Mouse (Mus musculus): ENCODE data around the gene Mettl15. TPM values are rescaled to one million over a fixed set of nuclear protein-coding genes. Genes with fewer than 3 reads are reported as not detected.
"Not testable (repeated sequence)": the region's sequence is repeated elsewhere in the genome, so short reads cannot be mapped to it uniquely, and the experiment has no call there.

The Mettl15 gene
- polyA plus RNA-seq, 1 experiment from 2014 or later: 12.1 TPM

DNA sequence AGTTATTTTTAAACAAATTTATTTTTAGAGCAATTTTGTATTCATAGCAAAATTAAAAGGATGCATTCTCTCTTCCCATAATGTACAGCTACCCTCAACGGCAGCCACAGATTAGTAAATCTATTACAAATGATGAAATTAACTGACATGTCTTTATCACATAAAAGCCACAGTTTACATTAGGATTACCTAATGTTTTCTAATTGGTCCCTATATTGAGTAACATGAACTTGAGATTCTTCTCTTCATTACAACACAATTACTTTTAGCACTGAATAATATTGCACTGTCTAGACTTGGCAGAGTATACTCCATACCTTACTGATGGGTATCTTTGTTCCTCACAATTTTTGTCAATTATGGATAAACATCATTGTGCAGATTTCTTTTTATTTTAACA, 17.8 kb downstream of the Mettl15 start:
- Histone ChIP-seq H3K36me3 (ENCODE audit: poor library complexity, severe bottlenecking) (no peaks in the 10 kb centered on the region), H3K9ac (no peak overlapping the region), H3K9me3 (replicated peaks) (no peaks in the 10 kb centered on the region), H3K4me3 (no peak overlapping the region), H3K4me2 (no peak overlapping the region), H3K27me3 (no peaks in the 10 kb centered on the region), H3K27ac (no peak overlapping the region), H3K4me1 (no peaks in the 10 kb centered on the region)
- 80% methylated on average over 1 of the region's 1 CpGs for WGBS
- no peak for ATAC-seq

DNA sequence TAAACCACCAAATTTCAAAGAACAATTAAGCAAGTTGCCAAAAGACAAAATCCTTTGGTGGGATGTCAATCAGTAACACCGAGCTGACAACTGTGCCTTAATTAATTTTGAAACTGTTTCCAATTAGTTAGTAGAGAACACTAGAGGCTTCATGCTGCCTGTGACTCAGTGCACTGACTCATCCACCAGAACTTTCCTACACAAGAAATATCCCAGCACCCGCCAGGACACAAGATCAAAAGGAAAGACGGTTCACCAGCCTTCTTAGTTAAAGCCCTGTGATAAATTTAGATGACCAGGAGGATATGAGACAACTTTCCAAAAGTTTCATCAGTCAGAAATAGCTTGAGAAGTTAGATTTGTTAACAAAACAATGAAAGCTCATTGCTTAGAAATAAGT, 38.6 kb downstream of the Mettl15 start:
- WGBS: 36% methylated on average over 3 of the region's 3 CpGs
- Histone ChIP-seq H3K27ac (no peak overlapping the region), H3K36me3 (ENCODE audit: poor library complexity, severe bottlenecking) (no peaks in the 10 kb centered on the region), H3K9me3 (replicated peaks) (no peaks in the 10 kb centered on the region), H3K4me2 (no peak overlapping the region), H3K4me3 (no peak overlapping the region), H3K4me1 (no peaks in the 10 kb centered on the region), H3K9ac (no peak overlapping the region), H3K27me3 (no peaks in the 10 kb centered on the region)
- ATAC-seq: no peak

DNA sequence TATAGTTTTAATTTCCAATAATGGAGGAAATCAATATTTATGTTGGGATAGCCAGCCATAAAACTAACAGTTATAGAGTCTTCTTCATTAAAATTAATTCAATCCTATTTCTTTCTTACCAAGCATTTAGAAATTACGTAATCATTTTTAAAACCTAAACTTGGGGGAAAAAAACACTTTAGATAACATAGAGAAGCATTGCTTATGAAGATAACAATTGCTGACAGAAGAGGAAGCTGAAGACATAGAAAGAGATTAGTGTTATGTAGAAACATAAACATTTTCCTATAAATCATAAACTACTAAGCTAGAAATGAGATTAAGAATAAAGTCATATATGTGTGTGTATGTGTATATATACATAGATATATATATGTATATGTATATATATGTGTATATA, 44.8 kb downstream of the Mettl15 start:
- H3K36me3 ChIP-seq (ENCODE audit: poor library complexity, severe bottlenecking): no peaks in the 10 kb centered on the region
- no peak for ATAC-seq
- no peak overlapping the region for H3K27ac ChIP-seq
- H3K4me2 ChIP-seq: no peak overlapping the region
- H3K9ac ChIP-seq: no peak overlapping the region
- no peaks in the 10 kb centered on the region for H3K27me3 ChIP-seq
- no peaks in the 10 kb centered on the region for H3K9me3 ChIP-seq (replicated peaks)
- H3K4me3 ChIP-seq: no peak overlapping the region
- 93% methylated on average over 1 of the region's 1 CpGs for WGBS
- H3K4me1 ChIP-seq: no peaks in the 10 kb centered on the region

DNA sequence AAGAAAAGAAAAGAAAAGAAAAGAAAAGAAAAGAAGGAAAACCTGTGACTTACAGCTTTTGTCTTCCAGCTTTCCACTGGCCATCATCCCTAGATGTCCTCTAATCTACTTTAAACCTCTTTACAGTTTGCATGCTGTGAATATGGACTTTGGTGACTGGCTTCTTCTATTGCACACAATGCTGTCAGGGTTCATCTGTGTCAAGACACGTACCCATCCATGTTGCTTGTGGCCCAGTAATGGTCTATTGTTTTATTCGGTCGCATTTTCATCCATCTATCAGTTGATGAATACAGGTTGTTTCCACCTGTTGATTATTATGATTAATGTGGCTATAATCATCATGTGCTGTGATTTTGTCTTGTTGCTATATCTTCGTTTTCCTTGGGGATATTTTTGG, 46.7 kb downstream of the Mettl15 start:
- H3K4me1 ChIP-seq: no peaks in the 10 kb centered on the region
- no peak overlapping the region for H3K27ac ChIP-seq
- 86% methylated on average over 4 of the region's 4 CpGs for WGBS
- H3K9me3 ChIP-seq (replicated peaks): no peaks in the 10 kb centered on the region
- H3K27me3 ChIP-seq: no peaks in the 10 kb centered on the region
- no peaks in the 10 kb centered on the region for H3K36me3 ChIP-seq (ENCODE audit: poor library complexity, severe bottlenecking)
- H3K9ac ChIP-seq: no peak overlapping the region
- no peak for ATAC-seq
- H3K4me2 ChIP-seq: no peak overlapping the region
- no peak overlapping the region for H3K4me3 ChIP-seq

DNA sequence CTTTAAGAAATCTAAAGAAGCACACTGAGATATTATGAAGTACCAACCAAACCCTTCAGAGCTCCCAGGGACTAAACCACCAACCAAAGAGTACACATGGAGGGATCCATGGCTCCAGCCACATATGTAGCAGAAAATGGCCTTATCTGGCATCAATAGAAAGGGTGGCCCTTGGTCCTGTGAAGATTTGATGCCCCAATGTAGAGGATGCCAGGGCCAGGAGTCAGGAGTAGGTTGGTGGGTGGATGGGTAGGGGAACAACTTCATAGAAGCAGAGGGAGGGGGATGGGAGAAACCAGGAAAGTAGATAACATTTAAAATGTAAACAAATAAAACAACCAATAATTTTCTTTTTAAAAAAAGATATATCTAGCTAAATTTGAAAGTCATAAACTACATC, 50.1 kb downstream of the Mettl15 start:
- no peak overlapping the region for H3K4me2 ChIP-seq
- no peak overlapping the region for H3K27ac ChIP-seq
- no peaks in the 10 kb centered on the region for H3K9me3 ChIP-seq (replicated peaks)
- no peak overlapping the region for H3K9ac ChIP-seq
- no peaks in the 10 kb centered on the region for H3K27me3 ChIP-seq
- no peaks in the 10 kb centered on the region for H3K4me1 ChIP-seq
- no peak overlapping the region for H3K4me3 ChIP-seq
- ATAC-seq: no peak
- no peaks in the 10 kb centered on the region for H3K36me3 ChIP-seq (ENCODE audit: poor library complexity, severe bottlenecking)

DNA sequence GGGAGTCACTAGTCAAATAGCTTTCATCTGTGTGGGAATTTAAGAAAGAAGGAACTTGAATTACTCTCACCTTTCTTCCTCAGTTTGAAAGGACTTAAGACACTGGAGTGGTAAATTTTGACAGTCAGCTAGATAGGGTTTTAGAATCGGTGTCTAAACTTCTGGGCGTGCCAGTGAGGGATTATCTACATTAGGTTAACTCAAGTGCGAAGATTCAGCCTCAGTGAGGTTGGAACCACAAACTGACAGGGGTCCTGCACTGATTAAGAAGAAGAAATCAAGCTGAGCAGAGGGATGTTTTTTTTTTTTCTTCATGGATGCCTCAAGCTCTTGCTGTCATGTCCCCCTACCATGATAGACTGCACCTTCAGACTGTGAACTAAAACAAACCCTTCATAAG, 53.4 kb downstream of the Mettl15 start:
- Histone ChIP-seq H3K36me3 (ENCODE audit: poor library complexity, severe bottlenecking) (no peaks in the 10 kb centered on the region), H3K4me1 (no peaks in the 10 kb centered on the region), H3K27me3 (no peaks in the 10 kb centered on the region), H3K9me3 (replicated peaks) (no peaks in the 10 kb centered on the region), H3K4me3 (no peak overlapping the region), H3K27ac (no peak overlapping the region), H3K4me2 (no peak overlapping the region), H3K9ac (no peak overlapping the region)
- no peak for ATAC-seq
- WGBS: 18% methylated on average over 3 of the region's 3 CpGs

DNA sequence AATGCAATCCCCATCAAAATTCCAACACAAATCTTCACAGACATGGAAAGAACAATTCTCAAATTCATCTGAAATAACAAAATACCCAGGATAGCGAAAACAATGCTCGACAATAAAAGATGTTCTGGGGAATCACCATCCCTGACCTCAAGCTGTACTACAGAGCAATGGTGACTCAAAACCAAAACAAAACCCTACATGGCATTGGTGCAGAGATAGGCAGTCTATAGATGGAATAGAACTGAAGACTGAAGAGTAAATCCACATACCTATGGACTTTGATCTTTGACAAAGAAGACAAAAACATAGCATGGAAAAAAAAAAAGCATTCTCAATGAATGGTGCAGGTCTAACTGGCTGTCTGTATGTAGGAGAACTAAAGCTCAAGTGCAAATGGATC, 59.1 kb downstream of the Mettl15 start:
- Histone ChIP-seq H3K9ac (no peak overlapping the region), H3K27ac (no peak overlapping the region), H3K4me3 (no peak overlapping the region), H3K4me2 (no peak overlapping the region), H3K9me3 (replicated peaks) (no peaks in the 10 kb centered on the region), H3K4me1 (no peaks in the 10 kb centered on the region), H3K27me3 (no peaks in the 10 kb centered on the region), H3K36me3 (ENCODE audit: poor library complexity, severe bottlenecking) (no peaks in the 10 kb centered on the region)
- no peak for ATAC-seq
- 94% methylated on average over 2 of the region's 2 CpGs for WGBS

DNA sequence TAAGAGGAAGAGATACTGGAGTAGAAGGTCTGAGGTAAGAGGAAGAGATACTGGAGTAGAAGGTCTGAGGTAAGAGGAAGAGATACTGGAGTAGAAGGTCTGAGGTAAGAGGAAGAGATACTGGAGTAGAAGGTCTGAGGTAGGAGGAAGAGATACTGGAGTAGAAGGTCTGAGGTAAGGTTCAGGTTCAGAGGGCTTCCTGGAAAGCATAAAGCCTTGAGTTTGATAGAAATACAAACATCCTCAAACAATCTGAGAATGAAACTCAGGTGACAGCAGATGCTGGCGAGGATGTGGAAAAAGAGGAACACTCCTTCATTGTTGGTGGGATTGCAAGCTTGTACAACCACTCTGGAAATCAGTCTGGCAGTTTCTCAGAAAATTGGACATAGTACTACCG, 63.9 kb downstream of the Mettl15 start:
- not testable (repeated sequence) for H3K27ac ChIP-seq, H3K9ac ChIP-seq

DNA sequence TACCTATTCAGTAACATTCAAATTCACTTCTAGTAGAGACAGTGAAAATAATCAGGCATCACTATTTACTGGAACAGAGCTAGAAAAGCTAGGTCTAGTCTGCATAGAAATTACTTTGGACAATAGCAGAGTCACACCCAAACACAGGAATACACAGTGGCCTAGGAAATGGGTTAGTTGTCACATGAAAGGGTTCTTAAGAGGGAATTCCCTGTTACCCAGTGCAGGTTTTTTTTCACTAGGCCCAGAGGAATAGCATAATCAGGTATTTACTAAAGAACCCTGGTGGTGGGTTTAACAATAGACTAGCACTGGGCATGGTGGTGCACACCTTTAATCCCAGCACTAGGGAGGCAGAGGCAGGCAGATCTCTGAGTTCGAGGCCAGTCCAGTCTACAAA, 69.9 kb downstream of the Mettl15 start:
- 71% methylated on average over 1 of the region's 1 CpGs for WGBS
- H3K27me3 ChIP-seq; ATAC-seq; H3K9ac ChIP-seq; H3K4me2 ChIP-seq; H3K4me1 ChIP-seq; H3K36me3 ChIP-seq (ENCODE audit: poor library complexity, severe bottlenecking); H3K9me3 ChIP-seq (replicated peaks); H3K27ac ChIP-seq; H3K4me3 ChIP-seq: not testable (repeated sequence)

More for the DNA sequence above, 63.9 kb downstream of the Mettl15 start:
- not testable (repeated sequence) for H3K9me3 ChIP-seq (replicated peaks); H3K27me3 ChIP-seq; H3K4me1 ChIP-seq; H3K4me3 ChIP-seq; ATAC-seq; H3K4me2 ChIP-seq; H3K36me3 ChIP-seq (ENCODE audit: poor library complexity, severe bottlenecking)
- WGBS: 84% methylated on average over 2 of the region's 2 CpGs

DNA sequence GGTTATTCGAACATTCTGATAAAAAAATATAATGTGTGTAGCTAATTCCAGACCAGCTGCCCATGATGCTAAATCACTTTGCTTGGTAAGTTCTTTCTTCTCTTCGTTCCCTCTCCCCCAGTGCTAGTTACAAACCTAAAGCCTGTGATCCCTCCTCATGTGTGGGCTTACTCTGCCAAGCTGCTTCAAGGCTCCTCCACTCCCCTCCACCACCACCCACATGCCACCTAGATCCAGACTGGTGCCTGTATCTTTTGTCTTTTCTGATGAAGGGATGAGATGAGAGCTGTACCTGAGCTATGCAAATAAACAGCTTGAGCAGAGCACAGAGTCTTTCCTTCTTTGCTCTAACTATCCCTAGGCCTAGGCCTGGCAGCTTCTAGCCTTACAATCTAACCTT, 72.5 kb downstream of the Mettl15 start:
- Histone ChIP-seq H3K9me3 (replicated peaks) (no peaks in the 10 kb centered on the region), H3K9ac (no peak overlapping the region), H3K27me3 (no peaks in the 10 kb centered on the region), H3K27ac (no peak overlapping the region), H3K4me3 (no peak overlapping the region), H3K4me1 (no peaks in the 10 kb centered on the region), H3K4me2 (no peak overlapping the region), H3K36me3 (ENCODE audit: poor library complexity, severe bottlenecking) (no peaks in the 10 kb centered on the region)
- no peak for ATAC-seq
- 87% methylated on average over 2 of the region's 2 CpGs for WGBS

DNA sequence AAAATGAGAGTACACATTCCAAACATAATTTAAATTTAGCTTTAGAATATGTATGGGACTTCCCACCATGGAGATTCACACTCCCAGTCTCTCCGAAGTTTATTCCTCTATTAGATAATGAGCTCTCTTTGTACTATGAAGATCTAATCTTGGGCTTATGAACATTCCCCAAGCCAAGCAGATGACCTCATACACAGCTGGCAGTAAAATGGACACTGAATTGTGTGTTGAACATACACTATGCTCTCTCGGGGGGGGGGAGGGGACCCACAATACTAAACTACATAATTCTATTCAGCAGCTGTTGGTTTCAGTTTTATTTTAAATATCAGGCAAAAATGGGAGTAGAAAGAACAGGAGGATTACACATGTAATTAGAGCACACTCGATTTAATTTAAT, 97.6 kb downstream of the Mettl15 start:
- Histone ChIP-seq H3K27me3 (no peaks in the 10 kb centered on the region), H3K4me1 (no peaks in the 10 kb centered on the region), H3K4me2 (no peak overlapping the region), H3K27ac (no peak overlapping the region), H3K9ac (no peak overlapping the region), H3K9me3 (replicated peaks) (no peaks in the 10 kb centered on the region), H3K4me3 (no peak overlapping the region), H3K36me3 (ENCODE audit: poor library complexity, severe bottlenecking) (no peaks in the 10 kb centered on the region)
- no peak for ATAC-seq
- WGBS: 69% methylated on average over 3 of the region's 3 CpGs

DNA sequence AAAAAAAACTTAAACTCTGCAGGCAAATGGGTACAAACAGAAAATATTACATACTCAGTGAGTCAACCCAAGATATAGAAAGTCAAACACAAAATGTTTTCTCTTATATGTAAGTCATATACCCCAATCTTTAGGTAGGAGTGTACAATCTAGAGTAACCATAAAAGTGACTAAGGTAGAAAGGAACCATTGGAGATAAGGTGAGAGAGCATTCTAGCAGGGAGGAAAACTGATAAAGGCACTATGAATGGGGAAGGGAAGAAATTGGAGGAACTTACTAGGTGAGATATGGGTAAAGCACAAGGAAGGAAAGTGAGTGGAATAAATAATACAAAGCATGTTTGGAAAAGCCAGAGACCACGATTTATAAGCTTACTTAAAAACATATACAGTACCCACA, 122.0 kb downstream of the Mettl15 start:
- no peaks in the 10 kb centered on the region for H3K36me3 ChIP-seq (ENCODE audit: poor library complexity, severe bottlenecking)
- no peaks in the 10 kb centered on the region for H3K27me3 ChIP-seq
- 0 out of 2 replicates have a peak, but pooled peaks cover 2% of the 10 kb centered on the region for H3K4me1 ChIP-seq
- H3K4me2 ChIP-seq: no peak overlapping the region
- H3K27ac ChIP-seq: no peak overlapping the region
- H3K9me3 ChIP-seq (replicated peaks): no peaks in the 10 kb centered on the region
- H3K9ac ChIP-seq: no peak overlapping the region
- 72% methylated on average over 1 of the region's 1 CpGs for WGBS
- no peak for ATAC-seq
- no peak overlapping the region for H3K4me3 ChIP-seq

DNA sequence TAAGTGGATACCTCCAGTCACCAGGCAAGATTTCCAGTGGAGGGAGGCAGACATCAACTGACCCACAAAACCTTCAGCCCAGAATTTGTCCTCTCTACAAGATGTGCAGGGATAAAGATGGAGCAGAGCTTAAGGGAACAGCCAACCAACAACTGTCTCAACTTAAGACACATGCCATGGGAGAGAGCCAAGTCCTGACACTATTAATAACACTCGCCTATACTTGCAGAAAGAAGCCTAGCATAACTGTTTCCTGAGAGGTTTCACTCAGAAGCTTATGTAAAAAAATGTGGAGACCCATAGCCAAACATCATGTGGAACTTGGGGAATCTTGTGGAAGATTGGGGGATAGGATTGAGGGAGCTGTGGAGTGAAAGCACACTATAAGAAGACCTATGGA, 124.4 kb downstream of the Mettl15 start:
- 88% methylated on average over 1 of the region's 1 CpGs for WGBS
- Histone ChIP-seq H3K9ac (no peak overlapping the region), H3K27me3 (no peaks in the 10 kb centered on the region), H3K36me3 (ENCODE audit: poor library complexity, severe bottlenecking) (no peaks in the 10 kb centered on the region), H3K9me3 (replicated peaks) (no peaks in the 10 kb centered on the region), H3K27ac (no peak overlapping the region), H3K4me3 (no peak overlapping the region), H3K4me1 (0 out of 2 replicates have a peak, but pooled peaks cover 6% of the 10 kb centered on the region), H3K4me2 (no peak overlapping the region)
- no peak for ATAC-seq
